Mouse (Mus musculus) G1E (cell line): ENCODE measurements around the gene Uggt1. TPM values are rescaled to one million over a fixed set of nuclear protein-coding genes. Genes with fewer than 3 reads are reported as not detected.
A peak's percentile ranks its signal among the peaks of the same experiment; 100 is the strongest.

ENCODE experiments used
- ATAC-seq: 2 replicates; pipeline ENCODE4 v1.8.0; 2016; ENCODE audit warnings: mild to moderate bottlenecking; ENCODE audit not compliant: insufficient number of reproducible peaks, poor library complexity, low FRiP score, severe bottlenecking; ENCODE audit errors: extremely low read depth
- DNase-seq: peaks from one replicate; pipeline ENCODE4 v3.0.0; 2012; ENCODE audit warnings: low spot score
- H3K27me3 ChIP-seq: 2 replicates; pipeline ENCODE4 v1.6.1; 2012; ENCODE audit warnings: mild to moderate bottlenecking, low read length, inconsistent platforms; ENCODE audit not compliant: insufficient read depth
- H3K36me3 ChIP-seq: replicated peaks from 2 replicates; pipeline ENCODE3; 2012; ENCODE audit warnings: mild to moderate bottlenecking, inconsistent platforms
- H3K4me1 ChIP-seq: 2 replicates; pipeline ENCODE4 v1.6.1; 2012; ENCODE audit warnings: low read depth, low read length, inconsistent platforms, mixed read lengths; ENCODE audit not compliant: insufficient read depth
- H3K4me3 ChIP-seq: 2 replicates; pipeline ENCODE4 v1.5.1; 2012; ENCODE audit warnings: low read depth, mild to moderate bottlenecking, inconsistent platforms, low read length, moderate library complexity, mixed read lengths
- H3K9me3 ChIP-seq: replicated peaks from 2 replicates; pipeline ENCODE4 v1.6.1; 2012; ENCODE audit warnings: inconsistent platforms
- CTCF ChIP-seq: IDR thresholded peaks from 2 replicates; pipeline ENCODE4 v1.5.1; 2012; ENCODE audit warnings: low read depth, low read length, inconsistent platforms, mixed read lengths
- GATA1 ChIP-seq: IDR thresholded peaks from 2 replicates; pipeline ENCODE4 v1.6.1; 2012; ENCODE audit warnings: borderline replicate concordance, low read length, inconsistent platforms, mixed read lengths
- GATA2 ChIP-seq: IDR thresholded peaks from 2 replicates; pipeline ENCODE4 v1.6.1; 2012; ENCODE audit warnings: low read depth, low read length, inconsistent platforms, borderline replicate concordance
- POLR2AphosphoS5 ChIP-seq: IDR thresholded peaks from 2 replicates; pipeline ENCODE4 v1.6.1; 2012; ENCODE audit warnings: low read depth, low read length, inconsistent platforms; ENCODE audit not compliant: insufficient replicate concordance
- TAL1 ChIP-seq: conservative IDR thresholded peaks from 2 replicates; pipeline ENCODE4 v1.6.1; 2012; ENCODE audit warnings: low read depth, low read length, inconsistent platforms, mixed read lengths
- polyA plus RNA-seq: library from polyadenylated mRNA; stranded (reverse); fragments of >175 nt; gene quantifications from 2 replicates; pipeline ENCODE4 v1.2.3, GENCODE M21; 2012
- total RNA-seq, 2 experiments: library from RNA; stranded (forward) in 1 of 2; stranded (reverse) in 1 of 2; fragments of 200-1000 nt in 1 of 2; fragments of >200 nt in 1 of 2; fragmentation: Nextera tagmentation in 1 of 2; gene quantifications; 2 replicates each; pipeline ENCODE4 v1.2.3; 2014 to 2017

The Uggt1 gene
- total and polyA plus RNA-seq, 3 experiments: 12.2 to 97.8 (median 97.4) TPM

- no peak for TF ChIP-seq GATA2
- TF ChIP-seq POLR2AphosphoS5: no peak
- TF ChIP-seq GATA1: no peak
- TF ChIP-seq CTCF: no peak
- no peak for TF ChIP-seq TAL1
- Histone ChIP-seq H3K36me3 (peaks cover 67% of the 10 kb centered on the region), H3K27me3 (no peaks in the 10 kb centered on the region), H3K4me1 (peaks cover 94% of the 10 kb centered on the region), H3K9me3 (no peaks in the 10 kb centered on the region), H3K4me3 (peak overlapping the region; percentile 24; the same call in 1 of the 2 replicates)
- no peak for DNase-seq
- no peak for ATAC-seq
Observed at GRCm38 (mm10) chr1:36269121-36269795, 24.7 kb upstream of the Uggt1 start.

DNA sequence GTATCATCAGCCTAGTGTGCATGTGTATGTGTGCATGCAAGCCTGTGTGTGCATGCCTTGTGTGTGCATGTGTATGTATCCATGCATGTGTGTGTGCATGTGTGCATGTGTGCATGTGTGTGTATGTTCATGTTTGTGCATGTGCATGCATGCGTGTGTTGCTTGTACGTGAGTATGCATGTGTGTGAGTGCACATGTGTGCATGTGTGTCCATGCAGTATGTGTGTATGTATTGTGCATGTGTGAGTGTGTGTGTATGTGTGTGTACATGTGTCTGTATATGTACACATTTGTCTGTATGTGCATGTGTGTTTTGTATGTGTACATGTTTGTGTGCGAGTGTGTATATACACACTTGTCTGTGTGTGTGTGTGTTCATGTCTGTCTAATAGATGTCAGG lies 23.1 kb upstream of the Uggt1 start:
- Histone ChIP-seq H3K9me3 (no peaks in the 10 kb centered on the region), H3K36me3 (peaks cover 67% of the 10 kb centered on the region), H3K4me3 (no peak overlapping the region; the same call in 1 of the 2 replicates), H3K27me3 (no peaks in the 10 kb centered on the region), H3K4me1 (peaks cover 92% of the 10 kb centered on the region)
- no peak for ATAC-seq
- DNase-seq: no peak
- TF ChIP-seq GATA2 (no peak), GATA1 (no peak), POLR2AphosphoS5 (peak; percentile 87; the same call in 1 of the 2 replicates)

DNA sequence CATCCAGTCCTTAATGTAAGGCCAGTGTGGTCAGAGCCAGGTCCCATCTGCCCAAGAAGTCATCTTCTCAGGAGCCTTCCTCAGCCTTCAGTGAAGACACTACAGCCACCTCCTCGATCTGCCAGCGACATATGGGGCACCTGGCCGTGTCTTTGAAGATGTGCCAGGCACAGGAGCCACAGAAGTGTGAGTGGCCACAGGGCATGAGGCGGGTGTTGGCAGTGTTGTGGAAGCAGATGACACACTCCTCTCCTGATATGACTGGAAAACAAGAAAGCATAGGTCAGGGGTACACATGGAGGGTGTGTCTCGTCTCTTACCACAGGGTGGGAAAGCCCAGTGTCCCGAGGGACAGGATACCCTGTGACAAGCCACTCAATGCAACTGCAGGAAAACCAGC lies 21.8 kb upstream of the Uggt1 start:
- TF ChIP-seq GATA2 (no peak), CTCF (no peak)

DNA sequence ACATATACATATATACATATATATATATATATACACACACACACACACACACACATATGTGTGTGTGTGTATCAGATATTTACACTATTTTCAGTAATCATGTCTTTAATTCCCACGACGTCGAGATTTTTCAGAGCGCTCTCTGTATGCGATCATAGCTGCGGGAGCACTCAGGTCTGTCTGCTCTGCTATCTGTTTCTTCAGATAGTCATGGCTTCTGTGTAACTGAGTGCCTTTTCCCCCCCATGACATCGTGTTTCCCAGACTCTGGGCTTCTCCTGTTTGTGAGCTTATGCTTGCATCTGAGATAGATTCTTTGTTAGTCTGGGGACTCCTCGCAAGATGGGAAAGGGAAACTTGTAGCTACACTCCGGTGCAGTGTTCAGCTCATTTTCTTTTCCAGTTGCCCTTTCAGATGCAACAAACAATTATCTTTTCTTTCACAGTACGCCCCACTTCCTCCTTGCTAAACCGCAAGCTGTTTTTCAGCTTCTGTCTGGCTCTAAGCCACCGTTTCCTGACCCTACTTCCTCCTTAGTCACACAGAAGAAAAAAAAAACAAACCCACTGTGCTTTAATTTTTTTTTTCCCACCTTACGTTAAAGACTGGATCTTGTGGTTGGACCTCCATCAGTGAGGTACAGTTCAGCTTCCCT lies 19.4 kb upstream of the Uggt1 start:
- H3K27me3 ChIP-seq: no peaks in the 10 kb centered on the region
- peaks cover 84% of the 10 kb centered on the region for H3K4me1 ChIP-seq
- peak overlapping the region; percentile 58; the same call in 1 of the 2 replicates for H3K4me3 ChIP-seq
- ATAC-seq: peak; percentile 86
- TF ChIP-seq GATA2 (no peak), TAL1 (peak; percentile 72), GATA1 (no peak), POLR2AphosphoS5 (no peak), CTCF (no peak)
- H3K9me3 ChIP-seq: peaks cover 4% of the 10 kb centered on the region
- peak; percentile 68 for DNase-seq
- peaks cover 33% of the 10 kb centered on the region for H3K36me3 ChIP-seq

More for the DNA sequence above, 21.8 kb upstream of the Uggt1 start:
- Histone ChIP-seq H3K27me3 (no peaks in the 10 kb centered on the region), H3K4me1 (peaks cover 91% of the 10 kb centered on the region), H3K4me3 (no peak overlapping the region; the same call in 1 of the 2 replicates), H3K36me3 (peaks cover 56% of the 10 kb centered on the region), H3K9me3 (no peaks in the 10 kb centered on the region)
- DNase-seq (no peak), ATAC-seq (no peak)

GRCm38 (mm10) chr1:36261708-36262504 lies 17.4 kb upstream of the Uggt1 start:
- Histone ChIP-seq H3K4me1 (peaks cover 75% of the 10 kb centered on the region), H3K4me3 (no peak overlapping the region), H3K36me3 (peaks cover 13% of the 10 kb centered on the region), H3K9me3 (peaks cover 9% of the 10 kb centered on the region), H3K27me3 (no peaks in the 10 kb centered on the region)
- ATAC-seq (no peak), DNase-seq (no peak)
- TF ChIP-seq GATA2: no peak
- TF ChIP-seq TAL1: no peak
- TF ChIP-seq CTCF: no peak
- TF ChIP-seq POLR2AphosphoS5: no peak
- TF ChIP-seq GATA1: no peak

DNA sequence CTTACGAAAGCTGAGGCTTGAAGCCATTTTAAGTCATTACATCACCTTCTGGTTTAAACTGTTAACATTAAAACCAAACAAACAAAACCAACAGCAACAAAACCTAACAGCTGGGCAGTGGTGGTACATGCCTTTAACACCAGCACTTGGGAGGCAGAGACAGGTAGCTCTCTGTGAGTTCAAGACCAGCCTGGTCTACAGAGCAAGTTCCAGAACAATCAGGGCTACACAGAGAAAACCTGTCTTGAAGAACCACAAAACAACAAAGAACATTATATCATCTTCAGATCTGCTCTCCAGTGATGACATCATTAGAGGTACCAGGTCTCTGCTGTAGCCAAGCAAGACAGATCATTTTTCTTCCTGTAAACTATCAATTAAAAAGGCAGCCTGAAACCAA lies 15.9 kb upstream of the Uggt1 start:
- no peak overlapping the region for H3K4me3 ChIP-seq
- peaks cover 2% of the 10 kb centered on the region for H3K36me3 ChIP-seq

More for the DNA sequence above, 15.9 kb upstream of the Uggt1 start:
- H3K9me3 ChIP-seq: peaks cover 17% of the 10 kb centered on the region
- peaks cover 2% of the 10 kb centered on the region; the same call in 1 of the 2 replicates for H3K27me3 ChIP-seq
- peaks cover 61% of the 10 kb centered on the region for H3K4me1 ChIP-seq
- no peak for TF ChIP-seq TAL1
- no peak for TF ChIP-seq GATA2
- TF ChIP-seq GATA1: no peak
- TF ChIP-seq CTCF: no peak
- TF ChIP-seq POLR2AphosphoS5: no peak
- DNase-seq: no peak
- ATAC-seq: no peak
